Mouse (Mus musculus) splenic B cell, adult 2 months (primary cell): Measurements from ENCODE around the gene S1pr1.

Source experiments
- DNase-seq: peaks from one replicate; pipeline ENCODE4 v3.0.0-alpha.2; 2011; ENCODE audit warnings: low read depth, low spot score
- H3K27me3 ChIP-seq: 2 replicates; pipeline ENCODE4 v1.6.1; 2012; ENCODE audit warnings: mild to moderate bottlenecking, low read length, moderate library complexity, mixed read lengths; ENCODE audit not compliant: control insufficient read depth, poor library complexity, insufficient read depth, severe bottlenecking
- H3K36me3 ChIP-seq: 2 replicates; pipeline ENCODE4 v1.6.1; 2012; ENCODE audit warnings: mild to moderate bottlenecking, low read length, moderate library complexity, mixed read lengths; ENCODE audit not compliant: control insufficient read depth, poor library complexity, insufficient read depth, severe bottlenecking

S1pr1 gene

DNA sequence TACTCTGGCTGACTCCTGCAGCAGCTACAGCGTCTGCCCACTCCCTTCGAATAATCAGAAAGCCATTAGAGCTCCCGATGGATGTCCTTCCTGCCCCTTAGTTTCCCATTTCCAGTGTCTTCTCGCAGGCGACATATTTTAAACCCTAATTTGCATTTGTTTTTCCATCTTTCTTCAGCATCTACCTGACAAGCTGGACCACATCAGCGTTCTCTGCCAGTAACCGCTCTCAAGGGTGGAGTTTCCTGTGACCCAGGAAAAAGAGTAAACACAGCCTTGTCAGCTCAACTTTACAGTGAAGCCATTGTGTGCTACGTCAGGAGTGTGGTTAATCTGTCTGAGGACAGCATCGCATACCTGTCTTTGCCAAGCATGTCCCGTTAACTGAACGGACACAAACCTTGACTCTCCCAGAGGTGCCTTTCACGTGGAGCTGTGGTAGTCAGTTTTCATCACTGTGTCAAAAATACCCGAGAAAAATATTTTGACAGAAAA lies 41.2 kb downstream of the S1pr1 start:
- H3K36me3 ChIP-seq, result no peaks in the 10 kb centered on the region
- DNase-seq, result peak; percentile 55
- H3K27me3 ChIP-seq, result no peaks in the 10 kb centered on the region

DNA sequence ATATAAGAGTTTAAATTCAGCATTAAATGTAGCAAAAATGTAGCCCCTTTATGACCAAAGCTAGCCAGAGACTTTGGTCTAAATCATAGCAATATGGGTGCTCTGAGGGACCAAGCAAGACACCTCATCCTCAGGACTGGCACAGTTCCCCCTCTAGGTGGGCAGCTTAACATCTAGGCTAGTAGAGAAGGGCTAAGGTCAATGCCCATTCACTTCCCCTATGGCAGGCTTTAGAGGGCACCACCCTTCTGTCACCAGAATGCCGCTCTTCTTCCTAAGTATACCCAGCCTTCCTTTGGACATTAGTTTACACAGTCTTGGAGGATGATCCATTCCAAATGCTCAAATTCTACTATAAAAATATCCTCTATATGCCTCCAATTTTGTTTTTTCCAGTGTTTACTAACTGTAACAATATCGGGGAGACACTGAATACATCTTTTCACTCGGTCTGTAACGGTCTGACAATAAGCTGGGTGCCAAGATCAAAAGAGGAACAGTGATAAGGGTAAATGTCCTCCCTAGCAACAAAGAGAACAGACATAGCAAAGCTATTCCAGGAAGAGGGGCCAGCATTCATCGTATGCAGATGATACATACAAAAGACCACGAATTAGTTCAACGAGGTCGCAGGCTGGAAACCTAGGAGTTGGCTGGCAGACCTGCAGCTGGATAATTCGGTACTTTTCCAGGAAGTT lies 41.8 kb downstream of the S1pr1 start:
- DNase-seq, result peak; percentile 62
- no peaks in the 10 kb centered on the region for H3K36me3 ChIP-seq

DNA sequence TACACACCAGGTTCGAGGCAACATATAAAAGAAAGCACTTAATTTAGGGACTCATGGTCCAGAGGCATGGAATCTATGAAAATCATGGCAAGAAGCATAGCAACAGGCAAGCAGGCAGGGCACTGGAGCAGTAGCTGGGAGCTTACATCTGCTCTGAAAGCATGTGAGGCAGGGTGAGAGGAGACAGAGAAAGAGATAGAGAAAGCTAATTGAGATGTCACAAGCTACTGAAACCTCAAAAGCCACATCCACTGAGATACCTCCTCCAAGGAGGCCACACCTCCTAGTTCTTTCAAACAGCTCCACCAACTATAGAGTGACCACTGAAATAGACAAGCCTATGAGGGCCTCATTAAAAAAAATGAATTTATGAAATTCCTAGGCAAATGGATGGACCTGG lies 45.6 kb downstream of the S1pr1 start:
- Histone ChIP-seq H3K27me3 (no peaks in the 10 kb centered on the region), H3K36me3 (no peaks in the 10 kb centered on the region)
- DNase-seq, result peak; percentile 48

More for the DNA sequence above, 41.8 kb downstream of the S1pr1 start:
- H3K27me3 ChIP-seq, result no peaks in the 10 kb centered on the region

DNA sequence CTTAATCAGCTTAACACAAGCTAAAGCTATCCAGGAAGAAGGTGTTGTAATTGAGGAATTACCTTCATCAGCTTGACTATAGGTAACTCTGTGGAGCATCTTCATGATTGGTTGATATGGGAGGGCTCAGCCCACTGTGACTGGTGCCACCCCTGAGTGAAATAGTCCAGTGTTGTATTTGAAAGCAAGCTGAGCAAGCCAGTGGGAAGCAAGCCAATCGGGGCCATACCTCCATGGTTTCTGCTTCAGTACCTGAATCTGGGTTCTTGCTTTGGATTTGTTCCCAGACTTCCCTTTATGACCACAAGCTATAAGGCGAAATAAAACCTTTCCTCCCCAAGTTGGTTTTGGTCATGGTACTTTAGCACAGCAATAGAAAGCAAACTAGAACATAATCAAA lies 47.7 kb downstream of the S1pr1 start:
- no peaks in the 10 kb centered on the region for H3K27me3 ChIP-seq

DNA sequence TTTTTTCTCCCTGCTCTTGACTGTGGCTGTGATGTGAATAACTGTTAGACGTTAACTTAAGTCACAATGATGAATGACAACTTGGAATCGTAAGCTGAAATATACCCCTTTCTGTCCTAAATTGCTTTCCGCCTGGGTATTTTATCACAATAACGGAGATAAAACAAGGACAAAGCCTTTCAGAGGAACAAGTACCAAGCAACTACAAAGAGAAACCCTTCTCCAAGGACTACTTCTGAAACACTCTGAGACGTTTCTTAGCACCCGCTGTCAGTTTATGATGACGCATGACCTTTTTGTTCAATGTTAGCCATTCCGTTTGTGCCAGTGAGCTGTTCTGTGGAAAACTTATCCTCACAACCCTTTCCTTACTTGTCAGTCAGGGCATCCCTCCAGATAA lies 48.3 kb downstream of the S1pr1 start:
- Histone ChIP-seq H3K27me3 (no peaks in the 10 kb centered on the region), H3K36me3 (no peaks in the 10 kb centered on the region)
- DNase-seq, result no peak

More for the DNA sequence above, 47.7 kb downstream of the S1pr1 start:
- H3K36me3 ChIP-seq, result no peaks in the 10 kb centered on the region
- DNase-seq, result no peak

DNA sequence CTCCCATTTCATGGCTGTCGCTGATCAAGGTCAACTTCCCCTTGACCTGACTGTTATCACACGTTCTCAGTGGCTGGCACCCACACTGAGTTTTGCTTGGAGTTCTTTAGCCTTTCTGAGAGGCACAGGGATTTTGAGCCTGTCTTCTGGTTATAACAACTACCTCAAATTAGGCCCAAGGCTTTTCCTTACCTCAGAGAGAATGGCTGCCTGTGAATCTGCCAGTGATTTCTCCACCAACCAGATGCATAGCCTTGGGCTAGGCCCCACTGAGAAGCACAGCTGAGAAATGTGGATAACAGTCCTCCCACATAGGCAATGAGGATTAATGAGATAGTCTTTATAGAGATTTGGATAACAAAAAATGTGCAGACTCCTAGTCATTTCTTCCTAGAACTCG lies 50.4 kb downstream of the S1pr1 start:
- no peak for DNase-seq
- Histone ChIP-seq H3K36me3 (no peaks in the 10 kb centered on the region), H3K27me3 (no peaks in the 10 kb centered on the region)

DNA sequence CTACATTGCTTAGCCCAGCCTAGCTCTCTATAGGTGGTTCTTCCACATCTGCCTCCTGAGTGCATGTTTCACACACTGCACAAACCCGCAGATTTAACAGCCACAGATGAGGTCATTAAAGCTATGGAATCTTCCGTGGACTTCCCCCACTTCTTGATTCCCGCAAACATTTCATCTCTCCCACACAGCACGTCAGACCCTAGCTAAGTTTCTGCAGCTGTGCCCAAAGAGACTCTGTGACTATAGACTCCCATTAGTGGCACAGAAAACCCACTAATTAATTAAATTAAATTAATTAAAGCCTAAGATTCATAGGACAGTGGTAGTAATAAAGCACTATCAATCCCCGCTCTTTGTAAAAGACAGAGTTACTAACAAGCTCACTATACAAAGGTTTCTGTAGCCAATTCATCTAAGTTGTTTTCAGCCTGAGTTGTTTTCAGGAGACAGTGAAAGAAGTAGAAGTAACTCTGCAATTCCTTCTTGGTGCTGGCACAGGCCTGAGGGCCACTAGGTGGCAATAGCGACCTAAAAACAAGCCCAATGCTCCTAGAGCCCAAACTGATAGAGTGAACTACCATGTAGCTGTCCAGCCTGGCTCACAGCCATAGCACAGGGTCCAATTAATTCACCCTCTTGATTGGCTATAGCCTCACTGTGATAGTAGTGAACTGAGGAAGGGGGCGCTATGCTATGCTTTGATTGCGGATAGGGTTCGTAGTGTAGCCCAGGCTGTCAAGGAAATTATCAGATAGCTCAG lies 54.0 kb downstream of the S1pr1 start:
- no peaks in the 10 kb centered on the region for H3K36me3 ChIP-seq
- DNase-seq, result peak; percentile 92
- no peaks in the 10 kb centered on the region for H3K27me3 ChIP-seq
